Mouse (Mus musculus) midbrain, embryonic 16.5 days (tissue): ENCODE measurements around the gene Arfip1. TPM values are rescaled to one million over a fixed set of nuclear protein-coding genes. Genes with fewer than 3 reads are reported as not detected.

ENCODE experiments used
- ATAC-seq: fragments of 200-750 bp; cut with Nextera tagmentation; 2 replicates; pipeline ENCODE4 v1.8.0; 2017; ENCODE audit warnings: moderate TSS enrichment
- H3K27ac ChIP-seq: fragments of 300-500 bp; sonication (generic); 2 replicates; pipeline ENCODE4 v1.5.1; 2014; ENCODE audit warnings: mild to moderate bottlenecking, low read length, mixed read lengths
- H3K27me3 ChIP-seq: fragments of 300-500 bp; sonication (generic); 2 replicates; pipeline ENCODE4 v1.6.1; 2014; ENCODE audit warnings: low read depth, low read length, mixed read lengths; ENCODE audit not compliant: control insufficient read depth, insufficient read depth
- H3K36me3 ChIP-seq: fragments of 300-500 bp; sonication (generic); 2 replicates; pipeline ENCODE4 v1.6.1; 2014; ENCODE audit warnings: mild to moderate bottlenecking, low read length, moderate library complexity, mixed read lengths; ENCODE audit not compliant: control insufficient read depth, insufficient read depth
- H3K4me1 ChIP-seq: fragments of 300-500 bp; sonication (generic); 2 replicates; pipeline ENCODE4 v1.6.1; 2014; ENCODE audit warnings: mild to moderate bottlenecking, low read length, mixed read lengths; ENCODE audit not compliant: control insufficient read depth, insufficient read depth
- H3K4me2 ChIP-seq: fragments of 300-500 bp; sonication (generic); 2 replicates; pipeline ENCODE4 v1.6.1; 2014; ENCODE audit warnings: mild to moderate bottlenecking, low read length, mixed read lengths
- H3K4me3 ChIP-seq: fragments of 300-500 bp; sonication (generic); 2 replicates; pipeline ENCODE4 v1.5.1; 2014; ENCODE audit warnings: low read depth, mild to moderate bottlenecking, low read length, moderate library complexity, mixed read lengths
- H3K9ac ChIP-seq: fragments of 300-500 bp; sonication (generic); 2 replicates; pipeline ENCODE4 v1.6.1; 2014; ENCODE audit warnings: low read depth, low read length, mixed read lengths
- H3K9me3 ChIP-seq: fragments of 300-500 bp; sonication (generic); replicated peaks from 2 replicates; pipeline ENCODE4 v1.6.1; 2014; ENCODE audit warnings: mild to moderate bottlenecking, low read length, mixed read lengths; ENCODE audit not compliant: control insufficient read depth, poor library complexity, severe bottlenecking
- WGBS: fragments of 180-500 bp; shearing (Covaris S2); extraction: QIAGEN DNeasy Blood & Tissue Kit; methylation state at CpG from one replicate; pipeline ENCODE4 v1.1.7; 2014; 5-methylcytosine and 5-hydroxymethylcytosine counted together
- polyA plus RNA-seq: library from polyadenylated mRNA; unstranded; fragments of >200 nt; fragmentation: Nextera tagmentation; extraction: Ambion mirVana; gene quantifications from 2 replicates; pipeline ENCODE4 v1.2.1, GENCODE M21; 2015

Arfip1 gene
- polyA plus RNA-seq, 1 experiment from 2014 or later = 22.1 TPM

DNA sequence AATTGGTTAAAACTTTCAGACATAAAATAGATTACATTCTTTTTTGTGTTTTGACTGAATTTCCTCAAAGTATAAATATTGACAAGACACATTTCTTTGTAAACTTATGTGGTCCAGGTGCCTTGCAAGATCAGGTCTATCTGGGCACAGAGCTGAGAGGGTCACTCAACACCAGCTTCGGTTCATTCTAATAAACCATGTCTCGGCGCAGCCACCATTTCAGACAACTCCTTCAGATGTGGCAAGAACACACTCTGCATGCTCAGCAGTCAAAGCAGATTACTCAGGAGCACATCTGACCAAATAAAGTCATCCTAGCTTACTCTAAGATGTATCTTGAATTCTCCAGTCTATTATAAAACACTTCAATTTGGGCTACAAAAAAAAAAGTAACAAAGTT is 66.3 kb downstream of the Arfip1 start:
- WGBS = 91% methylated on average over 3 of the region's 3 CpGs
- no peak overlapping the region for H3K9ac ChIP-seq
- ATAC-seq = no peak
- no peak overlapping the region for H3K4me2 ChIP-seq
- H3K9me3 ChIP-seq = no peaks in the 10 kb centered on the region
- no peak overlapping the region for H3K27ac ChIP-seq
- no peaks in the 10 kb centered on the region for H3K27me3 ChIP-seq
- H3K4me1 ChIP-seq = no peaks in the 10 kb centered on the region
- H3K4me3 ChIP-seq = no peak overlapping the region
- no peaks in the 10 kb centered on the region for H3K36me3 ChIP-seq

DNA sequence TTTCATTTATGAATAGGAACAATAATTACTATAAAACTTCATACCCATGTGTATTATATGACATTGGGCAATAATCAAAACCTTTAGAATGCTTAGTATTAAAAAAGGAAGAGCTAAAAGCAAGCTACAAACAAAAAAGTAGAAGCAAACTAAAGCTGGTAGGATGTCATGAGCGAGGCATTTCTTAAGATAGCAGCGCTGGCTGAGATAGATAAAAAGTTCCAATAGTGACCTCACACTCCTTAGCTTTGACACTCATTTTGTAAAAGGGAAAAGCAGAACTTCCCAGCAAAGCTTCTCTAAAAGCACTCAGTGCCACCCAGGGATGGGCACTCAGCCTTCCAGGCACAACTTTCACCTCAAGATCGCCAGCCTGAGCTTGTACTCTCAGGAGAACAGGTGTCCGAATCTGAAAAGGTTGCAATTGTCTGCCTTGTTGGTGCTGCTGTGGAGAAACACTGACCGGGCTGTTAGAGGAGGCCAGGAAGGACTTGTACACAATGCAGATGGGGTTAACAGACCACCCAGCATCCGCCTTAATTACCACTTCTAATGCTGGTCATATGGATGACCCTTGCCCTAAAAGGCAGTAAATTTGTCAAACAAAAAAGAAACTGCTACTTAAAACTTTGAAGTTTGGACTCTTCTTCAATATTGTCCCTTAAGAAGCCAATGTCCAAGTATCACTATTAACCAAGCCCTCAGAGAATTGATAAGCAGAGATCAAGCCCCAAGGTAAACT is 69.5 kb downstream of the Arfip1 start:
- Histone ChIP-seq H3K27me3 (no peaks in the 10 kb centered on the region), H3K27ac (no peak overlapping the region), H3K36me3 (no peaks in the 10 kb centered on the region), H3K9ac (no peak overlapping the region), H3K4me3 (no peak overlapping the region), H3K4me2 (no peak overlapping the region), H3K4me1 (no peaks in the 10 kb centered on the region), H3K9me3 (no peaks in the 10 kb centered on the region)
- 79% methylated on average over 6 of the region's 6 CpGs for WGBS
- ATAC-seq = no peak

DNA sequence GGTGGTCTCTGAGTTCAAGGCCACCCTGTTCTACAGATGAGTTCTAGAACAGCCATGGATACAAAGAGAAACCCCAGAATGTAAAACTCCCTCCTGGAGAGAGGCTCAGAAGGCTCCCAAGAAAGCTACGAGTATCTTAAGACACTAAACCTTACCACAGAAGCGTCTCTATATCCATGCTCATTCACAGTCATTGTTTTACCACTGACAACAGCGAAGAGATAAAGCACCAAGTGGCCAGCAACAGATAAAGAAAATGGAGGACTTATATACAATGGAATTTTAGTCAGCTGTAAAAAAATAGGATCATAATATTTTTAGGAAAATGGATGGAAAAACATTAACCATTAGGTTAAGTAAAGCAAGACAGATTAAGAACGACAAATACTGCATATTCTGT is 77.2 kb downstream of the Arfip1 start:
- ATAC-seq = no peak
- H3K9ac ChIP-seq = no peak overlapping the region
- H3K27me3 ChIP-seq = no peaks in the 10 kb centered on the region
- no peak overlapping the region for H3K27ac ChIP-seq
- no peaks in the 10 kb centered on the region for H3K9me3 ChIP-seq
- H3K36me3 ChIP-seq = no peaks in the 10 kb centered on the region
- no peak overlapping the region for H3K4me3 ChIP-seq
- H3K4me1 ChIP-seq = no peaks in the 10 kb centered on the region
- 85% methylated on average over 4 of the region's 4 CpGs for WGBS
- no peak overlapping the region for H3K4me2 ChIP-seq

DNA sequence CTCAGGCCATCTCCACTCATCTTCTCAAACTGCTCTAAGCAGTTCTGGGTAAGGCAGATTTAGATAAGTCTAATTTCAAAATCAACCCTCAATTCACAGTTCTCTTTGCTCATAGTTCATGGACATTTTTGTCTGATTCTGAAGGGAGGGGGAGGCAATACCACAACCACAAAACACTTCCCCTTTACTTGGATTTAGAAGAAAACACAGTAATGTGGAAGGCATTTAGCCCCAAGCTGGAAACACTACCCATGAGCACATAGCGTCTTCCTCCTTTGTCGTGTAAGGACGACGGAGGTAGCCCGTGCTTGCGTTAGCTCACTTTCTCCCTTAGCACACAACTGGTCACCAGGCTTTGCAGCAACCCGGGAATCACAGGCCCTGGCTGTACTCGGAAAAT is 78.1 kb downstream of the Arfip1 start:
- ATAC-seq = no peak
- 94% methylated on average over 8 of the region's 8 CpGs for WGBS
- Histone ChIP-seq H3K27ac (no peak overlapping the region), H3K4me3 (no peak overlapping the region), H3K9ac (no peak overlapping the region), H3K4me1 (no peaks in the 10 kb centered on the region), H3K4me2 (no peak overlapping the region), H3K9me3 (no peaks in the 10 kb centered on the region), H3K27me3 (no peaks in the 10 kb centered on the region), H3K36me3 (no peaks in the 10 kb centered on the region)

DNA sequence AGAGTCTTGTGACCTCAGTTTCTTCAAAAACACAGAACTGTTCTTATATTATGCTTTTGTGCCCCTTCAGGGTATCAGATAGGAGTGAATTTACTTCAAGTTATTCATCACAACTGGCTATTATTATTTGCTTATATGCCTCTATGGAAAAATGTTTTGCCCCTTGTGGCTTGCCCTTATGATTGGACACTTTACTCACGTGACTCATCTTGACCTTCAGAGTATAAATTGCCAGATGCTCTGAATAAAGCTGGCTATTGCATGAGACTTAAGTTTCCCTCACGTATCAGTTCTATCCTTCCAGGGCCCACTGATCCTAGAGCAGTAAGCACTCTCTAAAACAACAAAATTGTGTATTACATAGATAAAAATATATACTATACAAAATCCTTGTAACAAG is 80.3 kb downstream of the Arfip1 start:
- H3K36me3 ChIP-seq = no peaks in the 10 kb centered on the region
- WGBS = 83% methylated on average over 2 of the region's 2 CpGs
- H3K27ac ChIP-seq = no peak overlapping the region
- no peak overlapping the region for H3K4me3 ChIP-seq
- no peaks in the 10 kb centered on the region for H3K9me3 ChIP-seq
- ATAC-seq = no peak
- no peak overlapping the region for H3K9ac ChIP-seq
- no peaks in the 10 kb centered on the region for H3K27me3 ChIP-seq
- H3K4me2 ChIP-seq = no peak overlapping the region
- no peaks in the 10 kb centered on the region for H3K4me1 ChIP-seq

DNA sequence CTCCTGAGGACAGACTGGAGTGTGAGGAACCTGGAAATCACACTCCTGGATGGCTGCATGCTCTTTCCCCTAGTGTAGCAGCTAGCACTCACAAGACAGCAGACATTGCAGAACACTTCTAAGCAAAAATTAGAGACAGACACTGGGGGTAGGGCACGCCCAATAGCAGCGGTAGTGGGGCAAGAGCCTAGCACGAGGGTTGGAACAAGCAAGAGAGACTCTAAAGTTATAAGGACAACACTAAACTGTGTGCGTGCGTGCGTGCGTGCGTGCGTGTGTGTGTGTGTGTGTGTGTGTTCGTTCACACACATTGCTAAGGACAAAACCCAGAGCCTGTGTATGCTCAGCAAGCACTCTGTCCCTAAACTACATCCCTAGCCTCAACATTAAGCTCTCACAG is 81.9 kb downstream of the Arfip1 start:
- Histone ChIP-seq H3K9me3 (no peaks in the 10 kb centered on the region), H3K36me3 (no peaks in the 10 kb centered on the region), H3K27me3 (no peaks in the 10 kb centered on the region), H3K4me1 (no peaks in the 10 kb centered on the region), H3K9ac (no peak overlapping the region), H3K4me3 (no peak overlapping the region), H3K4me2 (no peak overlapping the region), H3K27ac (no peak overlapping the region)
- 80% methylated on average over 10 of the region's 10 CpGs for WGBS
- no peak for ATAC-seq

DNA sequence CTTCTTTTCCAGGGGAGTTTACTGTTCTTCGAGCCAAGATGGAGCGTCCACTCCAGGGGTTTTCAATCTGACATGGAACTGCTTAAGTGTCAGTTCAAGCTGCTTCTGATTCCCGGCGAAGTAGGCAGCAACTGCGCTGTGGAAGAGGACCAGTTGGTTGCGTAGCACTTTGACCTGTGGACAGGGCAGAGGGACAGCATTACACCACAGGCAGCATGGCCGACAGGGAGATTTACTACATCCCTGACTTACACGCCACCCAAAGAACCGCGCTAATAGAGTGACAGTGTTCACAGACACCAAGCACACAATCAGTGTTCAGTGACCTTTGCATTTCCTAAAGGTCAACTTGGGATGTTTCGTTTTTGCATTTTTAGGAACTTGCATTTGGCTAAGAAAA is 84.7 kb downstream of the Arfip1 start:
- Histone ChIP-seq H3K36me3 (no peaks in the 10 kb centered on the region), H3K4me2 (no peak overlapping the region), H3K4me1 (no peaks in the 10 kb centered on the region), H3K9me3 (no peaks in the 10 kb centered on the region), H3K27ac (no peak overlapping the region), H3K9ac (no peak overlapping the region), H3K4me3 (no peak overlapping the region), H3K27me3 (no peaks in the 10 kb centered on the region)
- no peak for ATAC-seq
- WGBS = 89% methylated on average over 11 of the region's 11 CpGs

DNA sequence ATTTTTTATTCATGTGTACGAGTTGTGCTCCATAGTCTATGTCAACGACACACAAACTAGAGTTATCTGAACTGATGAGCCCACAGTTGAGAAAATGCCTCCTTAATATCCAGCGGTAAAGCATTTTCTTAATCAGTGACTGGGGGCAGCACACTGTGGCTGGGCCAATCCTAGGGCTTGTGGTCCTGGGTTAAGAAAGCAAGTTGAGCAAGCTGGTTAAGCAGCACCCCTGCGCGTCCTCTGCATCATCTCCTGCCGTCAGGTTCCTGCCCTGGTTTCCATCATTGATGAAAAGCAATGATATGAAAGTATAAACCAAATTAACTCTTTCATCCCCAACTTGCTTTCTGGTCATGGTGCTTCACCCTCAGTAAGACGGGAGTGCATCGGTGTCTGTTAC is 89.8 kb downstream of the Arfip1 start:
- H3K27ac ChIP-seq = no peak overlapping the region
- no peaks in the 10 kb centered on the region for H3K4me1 ChIP-seq
- H3K36me3 ChIP-seq = no peaks in the 10 kb centered on the region
- ATAC-seq = no peak
- H3K9me3 ChIP-seq = no peaks in the 10 kb centered on the region
- WGBS = 94% methylated on average over 8 of the region's 8 CpGs
- no peaks in the 10 kb centered on the region for H3K27me3 ChIP-seq
- H3K4me3 ChIP-seq = no peak overlapping the region
- no peak overlapping the region for H3K4me2 ChIP-seq
- H3K9ac ChIP-seq = no peak overlapping the region

DNA sequence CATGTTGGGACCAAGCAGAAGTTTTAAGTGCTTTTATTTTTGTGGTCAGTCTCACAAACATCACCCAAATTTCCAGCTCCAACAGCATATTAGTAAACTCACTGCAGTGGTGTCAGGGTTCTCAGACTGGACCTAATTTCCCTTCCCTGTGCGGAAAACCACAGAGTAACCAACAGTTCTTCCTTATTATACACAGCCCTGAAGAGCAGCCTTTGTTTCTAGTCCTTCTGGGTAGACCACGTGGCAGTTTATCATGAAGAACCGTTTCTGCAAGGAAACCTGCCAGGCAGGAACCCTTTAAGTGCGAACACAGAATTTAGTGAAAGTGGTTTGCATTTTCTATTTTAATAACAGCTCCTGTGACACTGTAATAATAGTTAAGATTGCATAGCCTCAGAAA is 90.3 kb downstream of the Arfip1 start:
- Histone ChIP-seq H3K36me3 (no peaks in the 10 kb centered on the region), H3K4me1 (no peaks in the 10 kb centered on the region), H3K9me3 (no peaks in the 10 kb centered on the region), H3K27ac (no peak overlapping the region), H3K9ac (no peak overlapping the region), H3K27me3 (no peaks in the 10 kb centered on the region), H3K4me3 (no peak overlapping the region), H3K4me2 (no peak overlapping the region)
- no peak for ATAC-seq
- WGBS = 84% methylated on average over 4 of the region's 4 CpGs
